Mouse (Mus musculus) layer of hippocampus, adult 2 months (tissue): ENCODE results near the gene Lmntd2. TPM values are rescaled to one million over a fixed set of nuclear protein-coding genes. Genes with fewer than 3 reads are reported as not detected.

Experiments
- DNase-seq, 2 experiments: peaks; one replicate each; pipeline ENCODE4 v3.0.0; 2022; ENCODE audit warnings: low spot score in 2 of 2
- H3K27ac ChIP-seq: fragments of 200-600 bp; 2 replicates; pipeline ENCODE4 v1.8.1; 2022
- H3K4me3 ChIP-seq: fragments of 200-600 bp; 2 replicates; pipeline ENCODE4 v1.8.1; 2022; ENCODE audit warnings: mild to moderate bottlenecking
- CTCF ChIP-seq: fragments of 200-600 bp; conservative IDR thresholded peaks from 2 replicates; pipeline ENCODE4 v1.8.1; 2022; ENCODE audit warnings: antibody characterized with exemption, mild to moderate bottlenecking, moderate library complexity
- total RNA-seq, 2 experiments: library from RNA; stranded (reverse); gene quantifications; 2 replicates each; pipeline ENCODE4 v1.2.3; 2021

Gene Lmntd2
- total RNA-seq, 2 experiments from 2014 or later, result not detected

GRCm38 (mm10) chr7:141192776-141193347 lies 21.0 kb downstream of the Lmntd2 start:
- Histone ChIP-seq H3K27ac (peak overlapping the region; percentile 91), H3K4me3 (peak overlapping the region; percentile 93)
- no peak for TF ChIP-seq CTCF
- no peak for DNase-seq

DNA sequence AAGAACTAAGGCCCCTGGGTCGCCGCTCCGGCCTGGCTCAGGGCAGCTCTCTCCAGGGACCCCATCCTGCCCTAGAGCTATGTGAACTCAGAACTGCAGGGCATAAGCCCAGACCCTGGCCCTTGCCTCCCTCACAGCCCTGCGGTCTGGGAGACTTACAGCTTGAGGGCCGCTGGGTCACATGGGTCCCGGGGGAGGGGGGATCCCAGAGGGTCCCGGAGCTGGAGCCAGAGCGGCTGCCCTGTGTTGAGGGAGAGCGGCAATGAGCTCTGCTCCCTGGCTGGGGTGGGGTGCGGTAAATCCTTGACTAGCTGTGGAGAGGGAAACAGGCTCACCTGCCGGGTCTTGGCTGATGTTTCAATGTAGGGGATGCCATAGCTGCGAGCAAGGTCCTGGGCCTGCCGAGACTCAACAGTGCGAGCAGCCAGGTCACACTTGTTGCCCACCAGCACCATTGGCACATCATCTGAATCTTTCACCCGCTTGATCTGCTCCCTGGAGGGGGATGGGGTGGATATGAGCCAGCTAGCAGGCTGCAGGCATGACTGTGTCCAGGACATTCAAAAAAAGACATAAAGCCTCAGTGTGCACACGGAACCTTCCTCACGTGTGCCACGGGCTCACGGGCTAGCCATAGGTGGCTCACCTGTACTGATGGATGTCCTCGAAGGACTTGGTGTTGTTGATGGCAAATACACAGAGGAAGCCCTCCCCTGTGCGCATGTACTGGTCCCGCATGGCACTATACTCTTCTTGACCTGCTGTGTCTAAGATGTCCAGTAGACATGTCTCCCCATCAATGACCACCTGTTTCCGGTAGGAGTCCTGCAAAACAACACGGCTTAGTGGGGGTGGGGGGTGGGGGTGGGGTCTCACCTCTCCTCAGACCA lies 21.8 kb downstream of the Lmntd2 start:
- Histone ChIP-seq H3K4me3 (no peak overlapping the region), H3K27ac (no peak overlapping the region; the same call in 1 of the 2 replicates)
- DNase-seq, result no peak
- no peak for TF ChIP-seq CTCF

DNA sequence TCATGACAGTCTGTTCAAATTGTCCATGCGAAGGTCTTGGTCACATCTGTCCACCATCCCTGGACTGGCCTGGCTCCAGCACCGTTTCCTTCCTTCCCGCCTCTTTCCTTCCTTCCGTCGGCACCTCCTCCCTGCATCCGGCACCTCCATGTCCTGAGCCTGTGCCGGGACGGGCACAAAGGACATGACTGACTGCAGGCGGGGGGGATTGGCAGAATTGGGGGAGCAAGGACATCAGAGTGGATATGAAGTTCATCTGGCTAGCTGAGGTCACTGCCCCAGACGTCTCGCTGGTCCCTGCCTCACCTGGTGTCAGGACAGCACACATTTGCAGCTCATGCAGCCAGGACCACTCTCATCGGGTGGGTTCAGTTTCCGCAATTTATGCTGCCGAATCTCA lies 22.8 kb downstream of the Lmntd2 start:
- no peak for DNase-seq

DNA sequence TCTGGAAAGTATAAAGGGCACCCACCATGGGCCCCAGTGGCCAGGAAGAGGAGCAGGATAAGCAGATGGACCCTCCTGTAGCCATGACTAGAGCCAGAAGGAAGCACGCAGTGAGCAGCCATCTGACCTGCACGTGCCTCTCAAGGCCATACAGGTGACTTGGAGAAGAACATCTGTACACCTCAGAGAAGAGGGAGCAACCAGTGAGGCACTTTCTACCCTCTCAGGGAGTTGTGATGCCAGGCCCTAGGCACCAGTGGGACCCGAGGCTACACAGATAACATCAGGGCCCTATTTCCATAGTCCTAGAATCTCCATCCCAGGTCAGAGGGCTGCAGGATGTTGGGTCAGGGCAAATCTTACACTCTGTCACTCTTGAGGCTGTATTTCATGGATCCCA lies 23.7 kb downstream of the Lmntd2 start:
- no peak for DNase-seq
- no peak overlapping the region for H3K4me3 ChIP-seq
- TF ChIP-seq CTCF, result no peak
- no peak overlapping the region for H3K27ac ChIP-seq

More for the DNA sequence above, 22.8 kb downstream of the Lmntd2 start:
- H3K27ac ChIP-seq, result no peak overlapping the region
- TF ChIP-seq CTCF, result no peak
- H3K4me3 ChIP-seq, result no peak overlapping the region

GRCm38 (mm10) chr7:141188733-141189132 lies 25.1 kb downstream of the Lmntd2 start:
- H3K27ac ChIP-seq, result no peak overlapping the region
- TF ChIP-seq CTCF, result no peak
- DNase-seq, result no peak
- no peak overlapping the region for H3K4me3 ChIP-seq

DNA sequence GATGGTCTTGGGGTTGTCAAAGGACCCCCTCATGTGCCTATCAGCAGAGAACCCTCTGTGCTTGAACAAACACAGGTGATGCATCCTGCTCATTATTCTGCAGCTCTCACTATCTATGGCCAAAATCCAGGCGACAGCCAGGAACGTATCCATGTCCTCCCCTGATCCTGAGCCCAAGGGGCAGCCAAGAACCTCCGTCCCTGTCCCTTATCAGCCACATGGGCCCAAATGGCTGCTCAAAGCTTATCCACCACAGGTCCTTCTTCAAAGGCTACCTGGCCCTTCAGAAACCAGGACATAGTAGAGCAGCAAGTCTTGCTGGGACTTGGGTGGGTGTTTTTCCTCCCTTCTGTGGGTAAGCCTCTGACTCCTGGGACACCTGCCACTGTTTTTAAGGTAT lies 25.7 kb downstream of the Lmntd2 start:
- Histone ChIP-seq H3K27ac (no peak overlapping the region), H3K4me3 (no peak overlapping the region)
- TF ChIP-seq CTCF, result no peak
- DNase-seq, result no peak

GRCm38 (mm10) chr7:141176173-141176572 lies 37.7 kb downstream of the Lmntd2 start:
- peak; percentile 88 for TF ChIP-seq CTCF
- peak; percentile 87 to 89 for DNase-seq
- no peak overlapping the region for H3K27ac ChIP-seq
- no peak overlapping the region for H3K4me3 ChIP-seq

- Histone ChIP-seq H3K27ac (no peak overlapping the region), H3K4me3 (no peak overlapping the region)
- DNase-seq, result peak in 1 of 2 experiments; percentile 5
- peak; percentile 50 for TF ChIP-seq CTCF
Measured at GRCm38 (mm10) chr7:141175068-141175467, 38.8 kb downstream of the Lmntd2 start.

DNA sequence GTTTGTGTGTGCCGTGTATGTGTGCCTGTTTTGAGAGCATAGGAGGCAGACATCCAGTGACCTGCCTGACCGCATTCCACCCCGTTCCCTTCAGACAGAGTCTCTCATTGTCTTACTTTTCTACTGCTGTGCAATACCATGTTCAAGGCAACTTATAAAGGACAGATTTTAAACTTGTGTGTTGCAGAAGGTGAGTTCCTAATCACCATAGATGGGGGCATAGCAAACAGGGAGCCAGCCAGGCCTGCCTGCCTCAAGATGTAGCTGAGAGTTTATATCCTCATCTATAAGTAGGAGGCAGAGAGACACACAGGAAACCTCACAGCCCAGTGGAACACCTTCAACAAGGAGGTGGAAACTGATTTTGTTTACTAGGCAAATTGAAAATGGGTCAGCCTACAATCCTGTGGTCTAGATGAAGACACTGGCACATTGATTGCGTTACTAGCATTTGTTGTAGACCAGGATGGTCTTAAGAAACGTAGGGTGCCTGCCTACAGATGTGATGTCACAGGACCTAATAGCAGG lies 40.5 kb downstream of the Lmntd2 start:
- H3K4me3 ChIP-seq, result peak overlapping the region; percentile 80
- peak in 1 of 2 experiments; percentile 7 for DNase-seq
- peak overlapping the region; percentile 99 for H3K27ac ChIP-seq
- TF ChIP-seq CTCF, result no peak

- no peak for TF ChIP-seq CTCF
- peak within 1 kb of the TSS; percentile 99 for H3K27ac ChIP-seq
- peak within 1 kb of the TSS; percentile 80 for H3K4me3 ChIP-seq
- DNase-seq, result peak; percentile 92 to 94
Measured at GRCm38 (mm10) chr7:141172116-141173006, 41.5 kb downstream of the Lmntd2 start, which contains the start of gene Rnh1. Gene Rnh1 (minus strand): TSS chr7:141172857.

DNA sequence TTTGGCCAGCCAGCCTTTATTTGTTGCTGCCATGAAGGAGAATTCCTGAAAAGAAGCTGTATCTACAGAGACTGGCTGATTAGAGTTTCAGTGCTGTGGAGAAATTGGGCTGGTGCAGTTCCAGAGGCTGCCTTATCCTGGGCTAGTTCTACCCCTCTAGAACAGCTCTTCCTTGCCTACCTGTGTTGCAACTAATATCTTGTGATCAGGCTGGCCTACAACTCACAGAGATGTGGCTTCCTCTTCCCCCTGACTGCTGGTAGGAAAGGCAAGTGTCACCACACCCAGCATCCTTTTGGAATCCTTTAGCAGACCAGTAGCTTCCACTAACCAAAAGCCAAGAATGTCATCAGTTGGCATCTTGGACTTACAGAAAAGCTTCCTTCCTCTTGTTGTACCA lies 44.0 kb downstream of the Lmntd2 start:
- no peak overlapping the region for H3K4me3 ChIP-seq
- H3K27ac ChIP-seq, result peak overlapping the region; percentile 83
- peak in 1 of 2 experiments; percentile 3 for DNase-seq
- TF ChIP-seq CTCF, result no peak

DNA sequence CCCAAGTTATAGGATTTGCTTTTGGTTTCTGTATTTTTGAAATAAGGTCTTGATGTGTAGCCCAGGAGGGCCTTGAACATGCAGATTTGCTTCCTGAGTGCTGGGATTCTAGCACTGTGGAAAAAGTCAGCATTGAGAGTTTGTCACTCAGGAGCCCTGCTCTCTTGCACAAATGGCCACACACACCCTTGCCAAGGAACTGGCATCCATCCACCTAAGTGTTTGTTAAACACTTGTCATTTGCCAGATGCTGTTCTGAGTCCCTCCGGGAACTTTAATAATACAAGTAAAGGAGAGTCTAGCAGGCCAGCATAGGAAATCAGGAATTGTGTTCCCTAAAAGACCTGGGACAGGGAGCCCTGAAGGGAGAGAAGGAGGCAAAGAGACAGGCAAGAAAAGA lies 44.6 kb downstream of the Lmntd2 start:
- H3K27ac ChIP-seq, result peak overlapping the region; percentile 83
- no peak overlapping the region for H3K4me3 ChIP-seq
- no peak for TF ChIP-seq CTCF
- no peak for DNase-seq
